Mouse (Mus musculus) lung, embryonic 14.5 days (tissue): ENCODE data around the gene Slc9a3r2. TPM values are rescaled to one million over a fixed set of nuclear protein-coding genes. Genes with fewer than 3 reads are reported as not detected.

ENCODE experiments used
- ATAC-seq: fragments of 200-750 bp; cut with Nextera tagmentation; 2 replicates; pipeline ENCODE4 v1.8.0; 2017; ENCODE audit warnings: mild to moderate bottlenecking, moderate TSS enrichment, moderate library complexity; ENCODE audit not compliant: insufficient read depth
- DNase-seq: peaks from one replicate; pipeline ENCODE4 v3.0.0-alpha.2; 2015
- H3K27ac ChIP-seq: fragments of 300-500 bp; sonication (generic); 2 replicates; pipeline ENCODE4 v1.5.1; 2014; ENCODE audit warnings: low read depth, mild to moderate bottlenecking, moderate library complexity
- H3K27me3 ChIP-seq: fragments of 300-500 bp; sonication (generic); 2 replicates; pipeline ENCODE4 v1.6.1; 2014; ENCODE audit warnings: low read length, control low read depth; ENCODE audit not compliant: insufficient read depth
- H3K36me3 ChIP-seq: fragments of 300-500 bp; sonication (generic); 2 replicates; pipeline ENCODE4 v1.6.1; 2014; ENCODE audit warnings: control low read depth; ENCODE audit not compliant: insufficient read depth
- H3K4me1 ChIP-seq: fragments of 300-500 bp; sonication (generic); 2 replicates; pipeline ENCODE4 v1.6.1; 2014; ENCODE audit warnings: antibody characterized with exemption, control low read depth; ENCODE audit not compliant: insufficient read depth
- H3K4me2 ChIP-seq: fragments of 300-500 bp; sonication (generic); 2 replicates; pipeline ENCODE4 v1.6.1; 2014; ENCODE audit warnings: mild to moderate bottlenecking
- H3K4me3 ChIP-seq: fragments of 300-500 bp; sonication (generic); 2 replicates; pipeline ENCODE4 v1.5.1; 2014; ENCODE audit warnings: low read depth, low read length
- H3K9ac ChIP-seq: fragments of 300-500 bp; sonication (generic); 2 replicates; pipeline ENCODE4 v1.6.1; 2014
- H3K9me3 ChIP-seq: fragments of 300-500 bp; sonication (generic); 2 replicates; pipeline ENCODE4 v1.6.1; 2016; ENCODE audit warnings: low read depth, low read length, control low read depth
- CTCF ChIP-seq: IDR thresholded peaks from 2 replicates; pipeline ENCODE4 v1.5.1; 2016; ENCODE audit warnings: antibody characterized with exemption, low read depth
- WGBS: fragments of 180-500 bp; shearing (Covaris S2); extraction: QIAGEN DNeasy Blood & Tissue Kit; methylation state at CpG from one replicate; pipeline ENCODE4 v1.1.7; 2014; 5-methylcytosine and 5-hydroxymethylcytosine counted together
- polyA plus RNA-seq: library from polyadenylated mRNA; unstranded; fragments of >200 nt; fragmentation: Nextera tagmentation; extraction: Ambion mirVana; gene quantifications from 2 replicates; pipeline ENCODE4 v1.2.1, GENCODE M21; 2014

Gene Slc9a3r2
- polyA plus RNA-seq, 1 experiment from 2014 or later = 67.8 TPM

GRCm38 (mm10) chr17:24638214-24638613 is 11.9 kb downstream of the Slc9a3r2 start:
- Histone ChIP-seq H3K4me1 (peaks cover 12% of the 10 kb centered on the region), H3K4me2 (no peak overlapping the region), H3K9me3 (no peaks in the 10 kb centered on the region), H3K27ac (0 out of 2 replicates have a peak overlapping the region, but pooled peaks have one; percentile 89), H3K9ac (no peak overlapping the region), H3K27me3 (no peaks in the 10 kb centered on the region), H3K36me3 (peaks cover 32% of the 10 kb centered on the region; the same call in 1 of the 2 replicates), H3K4me3 (no peak overlapping the region)
- no peak for DNase-seq
- no peak for ATAC-seq
- no peak for TF ChIP-seq CTCF
- 71% methylated on average over 4 of the region's 4 CpGs for WGBS

GRCm38 (mm10) chr17:24636781-24637481 is 13.2 kb downstream of the Slc9a3r2 start:
- no peaks in the 10 kb centered on the region for H3K9me3 ChIP-seq
- H3K9ac ChIP-seq = no peak overlapping the region
- 70% methylated on average over 5 of the region's 5 CpGs for WGBS
- no peak overlapping the region for H3K4me2 ChIP-seq
- H3K36me3 ChIP-seq = peaks cover 25% of the 10 kb centered on the region; the same call in 1 of the 2 replicates
- TF ChIP-seq CTCF = no peak
- H3K4me3 ChIP-seq = no peak overlapping the region
- DNase-seq (no peak), ATAC-seq (no peak)
- peaks cover 14% of the 10 kb centered on the region for H3K4me1 ChIP-seq
- H3K27ac ChIP-seq = no peak overlapping the region
- H3K27me3 ChIP-seq = no peaks in the 10 kb centered on the region

DNA sequence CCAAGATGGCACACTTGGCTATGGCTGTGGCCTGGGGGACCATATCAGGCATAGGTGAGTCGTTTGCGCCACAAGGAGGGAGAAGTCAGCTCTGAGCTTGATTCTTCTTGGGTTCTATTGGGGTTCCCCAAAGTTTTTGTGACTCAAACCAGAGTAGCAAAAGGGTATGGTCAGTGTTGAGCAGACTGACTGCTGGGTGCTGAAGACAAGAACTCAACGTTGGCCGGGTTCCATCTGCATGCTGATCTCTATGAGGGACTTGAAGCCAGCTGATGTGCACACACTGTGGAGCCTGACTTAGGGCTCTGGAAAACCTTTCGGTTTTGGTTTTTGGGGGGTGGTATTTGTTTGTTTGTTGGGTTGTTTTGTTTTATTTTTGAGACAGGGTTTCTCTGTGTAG is 14.4 kb downstream of the Slc9a3r2 start:
- ATAC-seq (no peak), DNase-seq (no peak)
- no peak overlapping the region for H3K4me3 ChIP-seq
- H3K4me2 ChIP-seq = no peak overlapping the region
- H3K9me3 ChIP-seq = no peaks in the 10 kb centered on the region
- peaks cover 14% of the 10 kb centered on the region for H3K4me1 ChIP-seq
- no peak overlapping the region for H3K9ac ChIP-seq
- H3K27me3 ChIP-seq = no peaks in the 10 kb centered on the region
- TF ChIP-seq CTCF = no peak
- peaks cover 23% of the 10 kb centered on the region; the same call in 1 of the 2 replicates for H3K36me3 ChIP-seq
- H3K27ac ChIP-seq = no peak overlapping the region
- 90% methylated on average over 5 of the region's 5 CpGs for WGBS

DNA sequence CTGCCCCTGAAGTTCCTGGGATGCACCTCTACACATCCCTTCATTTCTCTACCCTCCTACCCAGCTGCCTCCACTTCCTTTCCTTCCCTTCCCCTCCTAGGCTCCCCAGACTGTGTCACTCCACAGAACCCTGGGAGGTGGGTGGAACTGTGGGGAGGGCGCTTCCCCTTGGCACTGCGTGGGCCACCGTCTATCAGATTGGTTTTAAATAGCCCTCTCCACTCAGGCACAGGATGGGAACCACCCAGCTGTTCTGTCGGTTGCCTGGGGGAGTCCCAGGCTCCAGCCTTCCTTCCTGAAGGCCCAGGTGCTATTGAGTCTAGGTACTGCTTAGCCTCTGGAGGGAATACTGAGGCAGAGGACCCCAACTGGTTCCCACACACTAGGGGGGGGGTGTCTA is 15.1 kb downstream of the Slc9a3r2 start:
- no peak overlapping the region for H3K27ac ChIP-seq
- no peak for ATAC-seq
- H3K4me1 ChIP-seq = peaks cover 14% of the 10 kb centered on the region
- H3K36me3 ChIP-seq = peaks cover 18% of the 10 kb centered on the region
- DNase-seq = no peak
- no peaks in the 10 kb centered on the region for H3K27me3 ChIP-seq
- no peak overlapping the region for H3K4me2 ChIP-seq
- H3K9me3 ChIP-seq = no peaks in the 10 kb centered on the region
- H3K9ac ChIP-seq = no peak overlapping the region
- H3K4me3 ChIP-seq = no peak overlapping the region
- TF ChIP-seq CTCF = no peak
- WGBS = 78% methylated on average over 4 of the region's 4 CpGs

DNA sequence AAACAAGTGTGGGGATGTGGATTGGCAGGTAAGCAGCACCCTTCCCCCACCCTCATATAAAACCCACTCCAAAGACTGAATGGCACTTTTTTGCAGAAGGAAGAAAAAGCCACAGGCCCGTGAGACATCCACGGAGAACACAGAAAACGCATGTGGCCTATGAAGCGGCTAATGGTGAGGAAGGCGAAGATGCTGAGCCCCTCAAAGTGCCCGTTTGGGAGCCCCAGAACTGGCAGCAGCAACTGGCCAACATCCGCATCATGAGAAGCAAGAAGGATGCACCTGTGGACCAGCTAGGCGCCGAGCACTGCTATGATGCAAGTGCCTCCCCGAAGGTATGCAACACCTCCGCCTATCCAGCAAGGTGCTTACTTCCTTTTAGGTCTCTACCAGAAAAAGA is 16.3 kb downstream of the Slc9a3r2 start:
- Histone ChIP-seq H3K27me3 (no peaks in the 10 kb centered on the region), H3K4me1 (peaks cover 9% of the 10 kb centered on the region), H3K9me3 (no peaks in the 10 kb centered on the region), H3K36me3 (peaks cover 12% of the 10 kb centered on the region), H3K9ac (no peak overlapping the region), H3K27ac (no peak overlapping the region; the same call in 1 of the 2 replicates), H3K4me3 (no peak overlapping the region), H3K4me2 (peak overlapping the region; percentile 78; the same call in 1 of the 2 replicates)
- ATAC-seq = no peak
- WGBS = 92% methylated on average over 11 of the region's 11 CpGs
- TF ChIP-seq CTCF = no peak
- DNase-seq = no peak

GRCm38 (mm10) chr17:24632813-24633449 is 17.2 kb downstream of the Slc9a3r2 start:
- no peak for TF ChIP-seq CTCF
- peak; percentile 77 for DNase-seq
- WGBS = 9% methylated on average over 22 of the region's 22 CpGs
- H3K9ac ChIP-seq = peak overlapping the region; percentile 69
- peak overlapping the region; percentile 57 for H3K4me3 ChIP-seq
- peak overlapping the region; percentile 78 for H3K4me2 ChIP-seq
- H3K36me3 ChIP-seq = peaks cover 17% of the 10 kb centered on the region
- peaks cover 9% of the 10 kb centered on the region for H3K4me1 ChIP-seq
- ATAC-seq = peak; percentile 52; the same call in 1 of the 2 replicates
- no peaks in the 10 kb centered on the region for H3K9me3 ChIP-seq
- H3K27me3 ChIP-seq = no peaks in the 10 kb centered on the region
- H3K27ac ChIP-seq = peak overlapping the region; percentile 91

DNA sequence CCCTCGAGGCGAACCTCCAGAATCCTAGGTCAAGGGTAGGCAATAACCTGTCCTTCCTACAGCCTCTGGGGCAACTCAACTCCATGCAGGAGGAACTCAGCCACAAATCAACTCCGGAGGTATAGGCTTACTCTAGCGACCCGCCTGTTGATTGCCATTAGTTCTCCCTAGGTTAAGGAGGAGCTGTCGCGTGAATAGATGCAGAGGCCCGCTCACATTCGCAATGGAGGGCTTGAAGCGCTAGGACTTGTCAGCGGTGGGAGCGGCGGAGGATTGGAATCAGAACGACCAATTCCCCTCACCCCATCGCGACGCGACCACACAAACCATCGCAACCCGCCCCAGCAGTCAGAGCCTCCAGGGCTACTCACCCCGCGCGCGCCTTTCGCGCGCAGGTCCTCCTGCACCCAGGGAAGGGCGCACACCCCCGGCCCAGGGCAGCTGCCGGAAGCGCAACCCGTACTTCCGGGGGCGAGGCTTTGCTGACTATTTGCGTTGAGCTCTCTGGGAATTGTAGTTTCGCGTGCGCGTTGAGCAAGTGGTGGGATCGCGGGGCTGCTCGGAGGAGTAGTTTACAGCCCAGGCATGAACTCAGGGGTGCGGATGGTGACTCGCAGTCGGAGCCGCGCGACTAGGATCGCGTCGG is 17.8 kb downstream of the Slc9a3r2 start, which contains the start of the genes Tsc2 and Nthl1:
Gene Tsc2, minus strand, starts transcription at position 464 of the 646 bp plus-strand sequence.
Gene Nthl1, plus strand, starts transcription at position 514 of the 646 bp plus-strand sequence.
- WGBS = 1% methylated on average over 51 of the region's 51 CpGs
- Histone ChIP-seq H3K9ac (peak within 1 kb of the TSS; percentile 69), H3K27ac (peak within 1 kb of the TSS; percentile 91), H3K4me3 (peak within 1 kb of the TSS; percentile 57), H3K36me3 (peaks cover 23% of the 10 kb centered on the region), H3K27me3 (no peaks in the 10 kb centered on the region), H3K4me1 (peaks cover 9% of the 10 kb centered on the region), H3K9me3 (no peaks in the 10 kb centered on the region), H3K4me2 (peak within 1 kb of the TSS; percentile 78)
- peak; percentile 89 for ATAC-seq
- TF ChIP-seq CTCF = no peak
- peak; percentile 95 for DNase-seq
